Mouse (Mus musculus) megakaryocyte progenitor cell, adult 5-6 weeks (primary cell): ENCODE data around the gene Bves. TPM values are rescaled to one million over a fixed set of nuclear protein-coding genes. Genes with fewer than 3 reads are reported as not detected.
"Not testable (repeated sequence)": the region's sequence is repeated elsewhere in the genome, so short reads cannot be mapped to it uniquely, and the experiment has no call there.

Experiments used
- ATAC-seq: replicated peaks from 2 replicates; pipeline ENCODE4 v1.8.0; 2016; ENCODE audit warnings: mild to moderate bottlenecking, moderate TSS enrichment, inconsistent platforms; ENCODE audit not compliant: poor library complexity
- total RNA-seq, 2 experiments: library from RNA; stranded (forward) in 1 of 2; stranded (reverse) in 1 of 2; fragments of 157-497, 149-512 nt in 1 of 2; fragments of 200-1000 nt in 1 of 2; gene quantifications; 2 replicates each; pipeline versions ENCODE4 v1.2.3 to v1.2.4; 2015 to 2017

The Bves gene
- not detected in 2 replicates for total RNA-seq (2015)
- not detected in 2 replicates for total RNA-seq (2017)

- no peak for ATAC-seq
These were observed at the start of gene Bves for GRCm38 (mm10) chr10:45335434-45336422. Gene Bves (plus strand): TSS chr10:45335772.

DNA sequence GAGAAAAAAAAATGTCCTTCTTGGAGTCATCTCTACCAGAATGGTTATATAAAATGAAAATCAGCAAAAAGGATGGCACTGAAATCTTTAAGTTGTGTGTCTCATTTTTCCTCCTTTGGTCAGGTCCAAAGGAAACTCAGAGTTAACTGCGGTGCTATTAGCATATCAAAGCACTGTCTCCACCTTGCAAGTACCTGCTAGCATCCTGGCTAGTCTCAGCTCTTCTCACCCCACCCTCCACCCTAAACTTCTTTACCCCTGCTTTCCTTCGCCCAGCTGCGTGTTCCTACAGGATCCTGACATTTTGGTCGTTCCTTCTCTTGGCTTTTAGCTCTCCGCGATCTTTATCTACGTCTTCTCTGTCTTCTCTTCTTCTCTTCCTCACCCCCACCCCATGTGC lies 47.2 kb upstream of the Bves start:
- no peak for ATAC-seq

- 0 out of 2 replicates have a peak, but pooled peaks have one; percentile 31 for ATAC-seq
These were observed 46.1 kb upstream of the Bves start for GRCm38 (mm10) chr10:45289218-45290105.

DNA sequence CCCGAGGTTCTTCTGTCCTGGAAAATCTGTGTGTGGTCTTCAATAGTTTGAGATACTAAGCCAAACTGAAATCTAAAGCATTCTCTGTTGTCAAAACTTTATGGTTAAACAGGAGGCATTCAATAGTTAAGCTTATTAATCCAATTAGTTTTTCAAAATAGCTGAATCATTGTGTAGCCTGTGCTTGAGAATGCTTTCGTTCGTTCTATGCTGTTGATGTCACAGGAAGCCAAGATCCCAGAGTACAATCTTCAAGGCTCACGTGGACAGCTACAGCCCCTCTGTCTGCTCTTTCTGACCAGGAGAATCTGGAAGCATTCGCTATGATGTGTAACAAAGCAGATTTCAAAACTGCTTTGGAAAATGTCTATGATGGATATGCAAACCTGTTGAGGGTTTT lies 45.0 kb upstream of the Bves start:
- no peak for ATAC-seq

DNA sequence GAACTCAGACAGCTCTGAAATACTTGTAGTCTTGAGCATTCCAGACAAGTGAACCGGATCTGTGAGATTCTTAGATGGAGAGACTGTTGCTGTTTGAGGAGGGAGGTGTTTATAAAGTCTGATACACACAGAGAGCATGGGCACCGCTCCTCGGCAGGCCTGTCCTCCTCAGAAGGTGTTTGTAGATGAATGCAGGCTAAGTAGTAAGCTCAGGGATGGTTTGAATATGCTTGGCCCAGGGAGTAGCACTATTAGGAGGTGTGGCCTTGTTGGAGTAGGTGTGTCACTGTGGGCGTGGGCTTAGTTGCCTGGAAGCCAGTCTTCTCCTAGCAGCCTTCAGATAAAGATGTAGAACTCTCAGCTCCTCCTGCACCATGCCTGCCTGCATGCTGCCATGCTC lies 43.4 kb upstream of the Bves start:
- not testable (repeated sequence) for ATAC-seq

GRCm38 (mm10) chr10:45295093-45295492 lies 40.5 kb upstream of the Bves start:
- ATAC-seq: no peak

- ATAC-seq: no peak
These were observed 37.1 kb upstream of the Bves start for GRCm38 (mm10) chr10:45298503-45298902.

GRCm38 (mm10) chr10:45299509-45299908 lies 36.1 kb upstream of the Bves start:
- ATAC-seq: no peak

- no peak for ATAC-seq
These were observed 32.1 kb upstream of the Bves start for GRCm38 (mm10) chr10:45303315-45304036.

GRCm38 (mm10) chr10:45305173-45305572 lies 30.4 kb upstream of the Bves start:
- ATAC-seq: no peak

- no peak for ATAC-seq
These were observed 24.4 kb upstream of the Bves start for GRCm38 (mm10) chr10:45311129-45311528.

DNA sequence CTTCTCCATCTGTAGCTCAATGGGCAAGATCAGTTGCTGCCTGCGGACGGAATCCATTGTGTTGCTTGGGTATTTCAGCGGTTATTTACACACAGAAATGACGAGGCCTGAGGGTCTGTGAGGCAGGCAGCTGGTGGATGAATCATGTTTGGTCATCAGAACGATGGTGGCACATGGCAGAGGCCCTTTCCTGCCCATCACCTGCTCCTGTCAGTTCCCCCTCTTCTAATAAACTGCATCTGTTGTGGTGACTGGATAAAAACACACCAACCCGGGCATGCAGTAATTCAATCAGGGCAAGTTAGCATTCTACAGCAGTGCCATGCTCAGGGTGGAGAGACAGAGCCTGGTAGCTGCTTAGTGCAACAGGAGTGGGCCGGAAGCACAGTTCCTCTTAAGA lies 23.9 kb upstream of the Bves start:
- ATAC-seq: no peak

GRCm38 (mm10) chr10:45314865-45315264 lies 20.7 kb upstream of the Bves start:
- ATAC-seq: no peak

GRCm38 (mm10) chr10:45318922-45319321 lies 16.6 kb upstream of the Bves start:
- no peak for ATAC-seq

DNA sequence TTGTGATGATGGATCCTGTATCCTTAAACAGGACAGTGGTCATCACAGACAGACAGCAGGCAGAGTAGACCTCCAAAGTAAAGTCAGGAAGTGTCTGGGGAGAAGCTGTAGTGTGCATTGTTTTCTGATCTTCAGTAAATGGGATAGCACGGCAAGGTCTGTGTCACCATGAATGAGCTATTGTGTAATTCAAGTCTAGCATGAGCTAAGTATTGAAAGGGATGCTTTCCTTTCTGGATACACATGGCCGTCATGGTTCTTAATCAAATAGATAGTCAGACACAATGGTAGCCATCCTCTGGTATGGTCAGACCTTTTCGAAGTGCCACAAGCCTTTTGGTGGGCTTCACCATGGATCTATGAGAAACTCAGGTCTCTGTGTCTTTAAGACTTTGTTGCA lies 15.3 kb upstream of the Bves start:
- ATAC-seq: no peak

- no peak for ATAC-seq
These were observed 11.4 kb upstream of the Bves start for GRCm38 (mm10) chr10:45324159-45324558.

DNA sequence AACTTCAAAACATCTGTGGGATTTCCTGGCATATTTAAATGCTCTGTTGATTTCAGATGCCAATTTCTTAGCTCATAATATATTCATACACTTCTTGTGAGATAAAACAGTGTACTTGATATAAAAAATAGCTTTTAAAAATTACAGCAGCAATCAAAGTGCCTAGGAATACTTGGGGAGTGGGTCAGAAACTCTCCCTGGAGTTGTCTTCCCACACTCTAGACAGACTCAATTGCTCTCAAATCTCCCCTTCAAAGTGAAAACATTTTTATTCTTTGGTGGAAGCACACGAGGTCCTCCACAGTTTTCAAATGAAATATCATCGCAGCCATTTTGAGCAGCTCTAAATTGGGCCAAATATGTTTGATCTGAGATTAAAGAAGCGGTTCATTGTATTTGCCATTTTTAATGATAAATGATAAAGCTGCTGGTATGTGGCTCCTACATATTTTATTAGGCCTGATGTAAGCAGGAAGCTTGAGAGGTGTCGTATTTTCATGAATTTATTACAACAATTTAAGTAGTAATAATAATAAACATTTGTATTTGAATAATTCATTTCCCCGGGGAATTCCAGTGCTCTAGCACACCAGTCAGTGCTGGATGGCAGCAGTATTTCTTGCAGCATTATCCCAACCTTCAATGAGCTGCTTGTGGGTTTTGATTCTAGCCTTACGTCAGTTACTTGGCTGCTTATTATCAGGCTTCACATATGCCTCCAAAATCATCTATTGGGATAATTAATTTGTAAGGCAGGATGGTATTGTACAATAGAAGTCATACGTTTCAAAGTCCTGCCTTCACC lies 7.2 kb upstream of the Bves start:
- ATAC-seq: no peak

DNA sequence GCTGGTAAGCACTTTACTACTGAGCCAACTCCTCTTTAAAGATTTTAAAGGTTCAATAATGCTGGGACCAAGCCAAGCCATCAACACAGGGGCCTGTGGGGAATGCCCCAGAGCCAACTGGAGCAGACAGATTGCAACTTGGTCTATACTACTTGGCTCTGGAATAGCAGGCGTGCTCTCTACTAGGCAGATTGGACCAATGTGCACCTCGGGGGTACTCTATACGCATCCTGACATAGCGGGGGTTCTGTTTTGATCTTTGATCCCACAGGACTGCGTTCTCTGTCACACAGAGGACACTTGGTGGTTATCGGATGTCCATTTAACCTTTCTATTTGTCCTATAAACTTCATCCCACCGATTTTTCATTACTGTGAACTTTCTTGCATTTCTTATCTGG lies 647 bp upstream of the Bves start:
- no peak for ATAC-seq

- no peak for ATAC-seq
These were observed 3.5 kb downstream of the Bves start for GRCm38 (mm10) chr10:45339106-45339505.

GRCm38 (mm10) chr10:45344381-45344780 lies 8.8 kb downstream of the Bves start:
- no peak for ATAC-seq
